Mouse (Mus musculus) liver, embryonic 11.5 days (tissue): ENCODE results near the gene Akap6. TPM values are rescaled to one million over a fixed set of nuclear protein-coding genes. Genes with fewer than 3 reads are reported as not detected.
A peak's percentile ranks its signal among the peaks of the same experiment; 100 is the strongest.

Experiments
- ATAC-seq: fragments of 200-750 bp; cut with Nextera tagmentation; replicated peaks from 2 replicates; pipeline ENCODE4 v1.8.0; 2017; ENCODE audit warnings: moderate number of reproducible peaks, mild to moderate bottlenecking, moderate TSS enrichment, moderate library complexity; ENCODE audit not compliant: low FRiP score
- DNase-seq: peaks from one replicate; pipeline ENCODE4 v3.0.0-alpha.2; 2017; ENCODE audit warnings: low spot score
- H3K27ac ChIP-seq: fragments of 300-500 bp; sonication (generic); 2 replicates; pipeline ENCODE4 v1.5.1; 2014; ENCODE audit warnings: mild to moderate bottlenecking, low read depth, low read length, control low read depth
- H3K27me3 ChIP-seq: fragments of 300-500 bp; sonication (generic); replicated peaks from 2 replicates; pipeline ENCODE4 v1.6.1; 2014; ENCODE audit warnings: low read length, mixed read lengths; ENCODE audit not compliant: control insufficient read depth, insufficient read depth
- H3K36me3 ChIP-seq: fragments of 300-500 bp; sonication (generic); 2 replicates; pipeline ENCODE4 v1.6.1; 2014; ENCODE audit warnings: mild to moderate bottlenecking, low read length, moderate library complexity, mixed read lengths; ENCODE audit not compliant: control insufficient read depth, insufficient read depth
- H3K4me1 ChIP-seq: fragments of 300-500 bp; sonication (generic); replicated peaks from 2 replicates; pipeline ENCODE4 v1.6.1; 2014; ENCODE audit warnings: low read length, mixed read lengths; ENCODE audit not compliant: control insufficient read depth, insufficient read depth
- H3K4me2 ChIP-seq: fragments of 300-500 bp; sonication (generic); 2 replicates; pipeline ENCODE4 v1.6.1; 2014; ENCODE audit warnings: mild to moderate bottlenecking, control low read depth, moderate library complexity
- H3K4me3 ChIP-seq: fragments of 300-500 bp; sonication (generic); 2 replicates; pipeline ENCODE4 v1.5.1; 2014; ENCODE audit warnings: low read depth, low read length, control low read depth
- H3K9ac ChIP-seq: fragments of 300-500 bp; sonication (generic); 2 replicates; pipeline ENCODE4 v1.6.1; 2014; ENCODE audit warnings: low read depth, low read length, control low read depth
- H3K9me3 ChIP-seq: fragments of 300-500 bp; sonication (generic); 2 replicates; pipeline ENCODE4 v1.6.1; 2016; ENCODE audit warnings: low read length, inconsistent platforms, mixed read lengths; ENCODE audit not compliant: control insufficient read depth
- WGBS: fragments of 180-500 bp; shearing (Covaris S2); extraction: QIAGEN DNeasy Blood & Tissue Kit; methylation state at CpG from one replicate; pipeline ENCODE4 v1.1.7; 2014; 5-methylcytosine and 5-hydroxymethylcytosine counted together
- polyA plus RNA-seq: library from polyadenylated mRNA; unstranded; fragments of >200 nt; fragmentation: Nextera tagmentation; extraction: Ambion mirVana; gene quantifications from 2 replicates; pipeline ENCODE4 v1.2.1, GENCODE M21; 2014

Gene Akap6
- polyA plus RNA-seq, 1 experiment from 2014 or later: 0.10 TPM

DNA sequence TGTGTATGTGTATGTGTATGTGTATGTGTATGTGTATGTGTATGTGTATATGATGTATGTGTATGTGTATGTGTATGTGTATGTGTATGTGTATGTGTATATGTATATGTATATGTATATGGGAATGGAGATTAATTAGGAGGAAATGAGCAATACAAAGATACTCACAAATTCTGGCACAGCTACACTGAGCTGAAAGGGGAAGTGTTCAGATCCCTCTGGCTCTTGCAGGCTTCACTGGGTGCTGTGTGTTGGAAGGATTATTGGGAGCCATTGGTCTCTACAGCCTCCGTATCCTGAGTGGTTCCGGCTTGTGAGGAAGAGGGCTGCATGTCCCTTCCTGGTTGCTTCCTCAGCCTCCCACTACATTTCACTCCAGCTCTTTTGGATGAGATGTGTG, 10.5 kb upstream of the Akap6 start:
- Histone ChIP-seq H3K27me3 (no peaks in the 10 kb centered on the region), H3K27ac (no peak overlapping the region), H3K9ac (no peak overlapping the region), H3K4me3 (no peak overlapping the region), H3K9me3 (no peaks in the 10 kb centered on the region), H3K36me3 (no peaks in the 10 kb centered on the region), H3K4me2 (no peak overlapping the region), H3K4me1 (peaks cover 6% of the 10 kb centered on the region)
- DNase-seq: no peak
- WGBS: 82% methylated on average over 2 of the region's 2 CpGs
- no peak for ATAC-seq

DNA sequence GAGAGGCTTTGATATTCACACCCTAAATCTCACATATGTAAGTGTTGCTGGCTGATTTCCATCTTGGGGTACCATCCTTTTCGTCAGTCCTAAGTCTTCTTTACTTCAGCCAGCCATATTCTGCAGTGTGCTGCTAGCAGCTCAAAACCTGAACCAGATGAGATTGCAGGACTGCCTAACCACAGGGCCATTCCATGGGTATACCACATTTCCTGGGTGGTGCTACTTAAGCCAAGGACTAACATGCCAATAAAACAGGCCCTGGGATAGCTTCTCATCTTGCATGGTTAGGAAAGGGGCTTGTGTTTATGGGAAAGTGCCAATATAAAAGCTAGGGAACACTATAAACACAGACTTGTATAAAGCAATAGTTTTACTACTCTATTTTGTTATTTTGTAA, 7.6 kb upstream of the Akap6 start:
- Histone ChIP-seq H3K9ac (no peak overlapping the region), H3K9me3 (no peaks in the 10 kb centered on the region), H3K4me2 (no peak overlapping the region), H3K27me3 (no peaks in the 10 kb centered on the region), H3K4me3 (no peak overlapping the region), H3K36me3 (no peaks in the 10 kb centered on the region), H3K4me1 (peaks cover 6% of the 10 kb centered on the region), H3K27ac (no peak overlapping the region)
- WGBS: 64% methylated on average over 1 of the region's 1 CpGs
- DNase-seq: no peak
- ATAC-seq: no peak

DNA sequence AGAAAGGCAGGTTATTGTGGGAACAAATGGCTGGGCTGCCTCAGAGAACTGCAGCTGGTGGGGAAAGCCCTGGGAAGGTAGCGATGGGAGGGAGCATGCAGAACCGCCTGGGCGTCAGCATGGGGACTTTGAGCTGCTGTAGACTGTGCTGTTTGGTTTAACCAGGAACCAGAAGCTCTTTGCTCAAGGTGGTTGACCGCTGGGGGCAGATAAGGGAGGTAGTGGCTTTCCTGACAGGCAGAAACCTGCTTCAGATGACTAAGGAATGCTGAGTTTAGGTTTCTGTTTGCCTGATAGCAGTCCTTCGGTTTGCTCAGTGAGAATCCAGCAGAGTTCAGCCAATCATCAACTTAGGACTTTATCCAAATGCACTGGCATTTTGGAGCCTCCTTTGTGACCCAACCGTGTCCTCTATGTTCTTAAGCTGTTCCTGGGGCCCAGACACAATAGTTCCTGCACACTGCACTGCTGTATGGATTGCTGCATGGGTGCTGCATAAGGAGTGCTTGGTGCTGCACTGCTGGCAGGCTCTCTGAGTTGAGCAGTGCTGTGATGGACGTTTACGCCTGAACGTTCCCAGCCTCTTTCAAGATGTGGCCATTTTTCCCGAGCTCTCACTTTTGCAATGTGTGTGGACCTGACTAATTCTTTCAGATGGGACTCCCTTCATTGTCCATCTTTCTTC, 6.8 kb upstream of the Akap6 start:
- peak; percentile 97 for ATAC-seq
- H3K4me3 ChIP-seq: no peak overlapping the region
- no peaks in the 10 kb centered on the region for H3K36me3 ChIP-seq
- no peak overlapping the region for H3K9ac ChIP-seq
- H3K4me1 ChIP-seq: peaks cover 6% of the 10 kb centered on the region
- H3K27me3 ChIP-seq: no peaks in the 10 kb centered on the region
- 21% methylated on average over 10 of the region's 10 CpGs for WGBS
- 0 out of 2 replicates have a peak overlapping the region, but pooled peaks have one; percentile 22 for H3K27ac ChIP-seq
- DNase-seq: peak; percentile 54
- no peaks in the 10 kb centered on the region for H3K9me3 ChIP-seq
- peak overlapping the region; percentile 51 for H3K4me2 ChIP-seq

DNA sequence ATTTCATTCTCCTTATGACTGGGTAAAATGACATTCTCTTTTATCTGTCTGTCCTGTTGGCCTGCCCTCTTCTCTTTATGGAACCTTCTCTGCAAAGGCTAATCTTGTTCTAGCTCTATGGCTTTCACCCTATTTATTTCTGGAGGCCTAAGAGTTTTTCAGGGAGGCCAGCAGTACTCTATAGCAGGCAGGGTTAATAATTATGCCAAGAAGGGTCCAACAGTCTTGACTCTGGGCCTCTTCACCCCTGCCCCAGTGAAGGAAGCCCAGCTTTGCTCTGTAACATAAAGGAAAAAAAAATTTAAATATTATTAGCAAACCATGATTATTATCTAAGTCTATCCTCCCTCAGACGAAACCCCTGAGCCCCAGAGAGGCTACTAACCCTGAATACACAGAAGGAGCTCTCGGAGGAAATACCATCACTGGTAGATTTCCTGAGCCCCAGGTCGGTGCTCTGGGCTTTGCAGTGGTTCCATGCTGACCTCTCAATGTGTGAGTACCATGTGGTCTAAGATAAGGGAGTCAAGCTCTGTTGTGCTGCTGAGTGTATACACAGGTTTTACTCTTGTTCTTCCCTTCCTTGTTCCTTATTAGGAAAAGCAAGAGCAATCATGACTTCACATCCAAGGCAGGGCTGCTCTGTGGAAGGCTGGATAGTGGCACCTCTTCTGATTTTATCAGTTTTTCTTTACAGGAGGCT, 1.6 kb upstream of the Akap6 start:
- Histone ChIP-seq H3K27ac (no peak overlapping the region), H3K4me3 (no peak overlapping the region), H3K9ac (no peak overlapping the region), H3K27me3 (no peaks in the 10 kb centered on the region), H3K36me3 (no peaks in the 10 kb centered on the region), H3K9me3 (no peaks in the 10 kb centered on the region), H3K4me2 (no peak overlapping the region), H3K4me1 (peaks cover 16% of the 10 kb centered on the region)
- 35% methylated on average over 3 of the region's 3 CpGs for WGBS
- ATAC-seq (no peak; the same call in 1 of the 2 replicates), DNase-seq (no peak)

DNA sequence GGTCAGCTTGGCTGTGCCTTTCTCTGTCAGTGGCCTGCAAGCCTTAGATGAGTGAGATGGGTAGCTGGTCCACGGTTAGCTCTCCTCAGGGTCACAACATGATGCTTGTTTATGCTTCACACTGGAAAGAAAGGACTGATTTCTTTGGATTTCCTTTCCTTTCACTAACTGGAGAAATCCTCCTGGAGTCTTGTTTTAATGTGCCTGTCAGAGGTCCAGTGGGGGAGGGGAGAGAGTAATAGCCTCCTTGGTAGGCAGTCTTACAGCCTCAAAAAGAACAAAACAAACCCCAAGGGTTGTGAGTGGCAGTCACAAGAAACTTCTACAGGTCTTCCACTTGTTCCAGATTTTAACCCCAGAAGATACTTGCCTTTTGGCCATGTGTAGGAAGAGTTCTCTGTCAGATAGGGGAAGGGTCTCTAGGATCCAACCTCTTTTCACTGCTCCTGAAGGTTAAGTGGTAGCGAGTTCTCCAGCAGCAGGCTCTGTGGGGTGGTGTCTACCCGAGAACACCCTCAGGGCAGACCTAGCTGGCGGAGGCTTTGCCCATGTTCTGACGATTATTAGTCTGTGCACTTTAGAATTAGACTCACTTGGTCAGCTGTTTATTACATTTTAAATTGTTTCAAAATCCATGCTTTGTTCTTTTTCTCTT, 780 bp upstream of the Akap6 start:
- WGBS: 79% methylated on average over 5 of the region's 5 CpGs
- DNase-seq: no peak

DNA sequence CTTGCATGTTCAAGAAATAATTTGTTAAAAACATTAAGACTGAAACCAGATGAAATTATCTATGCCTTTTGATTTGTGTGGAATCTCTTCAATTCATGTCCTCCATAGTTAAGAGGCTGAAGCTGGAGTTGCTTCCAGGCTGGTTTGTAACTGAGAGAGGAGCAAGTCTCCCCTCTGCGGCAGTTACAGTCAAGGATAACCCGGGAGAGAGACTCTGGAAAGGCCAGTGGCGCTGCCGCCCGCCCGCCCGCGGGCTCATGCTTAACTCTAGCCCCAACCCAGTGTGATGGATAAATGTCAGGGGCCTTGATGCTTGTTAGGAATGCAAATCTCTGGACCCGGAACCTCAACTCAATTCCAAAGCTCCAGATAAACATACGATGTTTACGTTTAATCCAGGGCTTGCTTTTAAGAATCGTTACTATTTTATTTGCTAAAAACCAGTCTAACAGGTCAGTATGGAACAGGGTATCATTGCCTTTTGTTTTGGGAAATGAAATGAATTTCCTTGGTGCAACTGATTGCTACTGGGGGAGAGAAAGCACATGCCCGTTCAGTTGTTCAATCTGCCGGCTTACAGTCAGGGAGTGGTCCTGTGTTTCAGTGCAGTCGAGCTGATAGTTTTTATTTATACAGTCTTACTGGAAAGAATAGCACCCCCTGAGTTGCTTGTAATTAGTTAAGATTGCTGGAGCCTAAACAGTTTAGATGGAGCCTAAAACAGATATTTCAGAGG, 946 bp downstream of the Akap6 start:
- H3K4me2 ChIP-seq: no peak overlapping the region
- no peaks in the 10 kb centered on the region for H3K27me3 ChIP-seq
- WGBS: 57% methylated on average over 15 of the region's 15 CpGs
- H3K4me3 ChIP-seq: no peak overlapping the region
- peaks cover 11% of the 10 kb centered on the region; the same call in 1 of the 2 replicates for H3K4me1 ChIP-seq
- H3K36me3 ChIP-seq: no peaks in the 10 kb centered on the region
- DNase-seq: no peak
- H3K27ac ChIP-seq: no peak overlapping the region
- ATAC-seq: no peak
- H3K9ac ChIP-seq: no peak overlapping the region
- H3K9me3 ChIP-seq: no peaks in the 10 kb centered on the region

More for the DNA sequence above, 780 bp upstream of the Akap6 start:
- H3K4me3 ChIP-seq: no peak overlapping the region
- no peak overlapping the region for H3K4me2 ChIP-seq
- H3K9ac ChIP-seq: no peak overlapping the region
- peaks cover 11% of the 10 kb centered on the region; the same call in 1 of the 2 replicates for H3K4me1 ChIP-seq
- no peaks in the 10 kb centered on the region for H3K9me3 ChIP-seq
- no peak for ATAC-seq
- no peaks in the 10 kb centered on the region for H3K36me3 ChIP-seq
- no peak overlapping the region for H3K27ac ChIP-seq
- H3K27me3 ChIP-seq: no peaks in the 10 kb centered on the region

DNA sequence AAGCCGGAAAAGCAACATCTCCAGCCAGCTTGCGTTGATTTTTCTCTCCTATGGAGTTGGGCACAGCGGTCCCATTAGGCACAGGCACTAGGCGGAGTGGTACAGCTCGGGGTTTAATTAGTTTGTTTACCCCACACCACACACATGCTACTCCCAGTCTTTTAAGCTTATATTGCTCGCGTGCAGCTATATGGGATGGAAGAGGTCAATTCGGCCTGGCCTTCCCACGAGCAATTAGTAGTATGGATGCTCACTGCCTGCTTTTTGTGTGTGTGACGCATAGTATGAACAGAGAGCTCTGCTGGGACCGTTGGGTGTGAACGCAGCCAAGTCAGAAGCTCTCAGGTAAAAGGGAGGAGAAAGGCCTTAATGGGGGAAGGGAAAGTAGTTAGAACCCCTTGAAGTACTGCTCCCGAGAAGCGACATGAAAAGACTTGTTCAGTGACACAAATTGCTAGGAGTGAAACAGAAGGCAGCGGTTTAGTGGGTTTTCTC, 1.6 kb downstream of the Akap6 start:
- peaks cover 11% of the 10 kb centered on the region; the same call in 1 of the 2 replicates for H3K4me1 ChIP-seq

DNA sequence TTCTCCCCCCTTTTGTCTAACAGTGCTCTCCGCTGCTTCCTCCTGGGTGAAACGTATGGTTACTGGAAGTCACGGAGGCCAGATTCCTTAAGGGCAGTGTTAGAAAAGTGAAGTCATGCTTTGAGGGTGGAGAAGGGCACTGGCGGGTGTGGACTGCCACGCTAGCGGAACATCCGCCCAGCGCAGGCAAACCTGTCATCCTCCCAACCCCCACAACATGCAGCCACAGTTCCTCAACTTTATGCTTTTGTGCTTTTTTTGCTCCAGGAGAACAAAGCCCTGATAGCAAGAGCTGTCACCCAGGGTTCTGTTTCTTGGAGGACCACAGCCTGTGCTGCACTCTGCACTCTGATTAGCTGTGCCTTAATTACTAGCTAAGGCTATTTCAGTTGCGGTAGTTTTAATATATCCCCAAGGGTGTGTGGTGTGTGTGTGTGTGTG, 2.0 kb downstream of the Akap6 start:
- H3K27ac ChIP-seq: no peak overlapping the region
- no peaks in the 10 kb centered on the region for H3K9me3 ChIP-seq
- WGBS: 25% methylated on average over 9 of the region's 9 CpGs
- ATAC-seq (peak; percentile 49; the same call in 1 of the 2 replicates), DNase-seq (no peak)
- H3K36me3 ChIP-seq: no peaks in the 10 kb centered on the region
- H3K4me1 ChIP-seq: peaks cover 11% of the 10 kb centered on the region; the same call in 1 of the 2 replicates
- no peak overlapping the region; the same call in 1 of the 2 replicates for H3K4me3 ChIP-seq
- H3K9ac ChIP-seq: no peak overlapping the region; the same call in 1 of the 2 replicates
- H3K27me3 ChIP-seq: no peaks in the 10 kb centered on the region
- peak overlapping the region; percentile 45 for H3K4me2 ChIP-seq

More for the DNA sequence above, 1.6 kb downstream of the Akap6 start:
- no peak overlapping the region; the same call in 1 of the 2 replicates for H3K4me3 ChIP-seq
- DNase-seq (no peak), ATAC-seq (no peak)
- 59% methylated on average over 15 of the region's 15 CpGs for WGBS
- H3K9me3 ChIP-seq: no peaks in the 10 kb centered on the region
- H3K27ac ChIP-seq: no peak overlapping the region
- H3K9ac ChIP-seq: no peak overlapping the region; the same call in 1 of the 2 replicates
- no peaks in the 10 kb centered on the region for H3K27me3 ChIP-seq
- peak overlapping the region; percentile 45 for H3K4me2 ChIP-seq
- H3K36me3 ChIP-seq: no peaks in the 10 kb centered on the region
